Mouse (Mus musculus) G1E-ER4 (cell line): ENCODE results near the gene Ninj1. TPM values are rescaled to one million over a fixed set of nuclear protein-coding genes. Genes with fewer than 3 reads are reported as not detected.

Experiments used
- GATA1 ChIP-seq: IDR thresholded peaks from one replicate; pipeline ENCODE4 v1.8.0; 2012; ENCODE audit warnings: low read length, inconsistent platforms
- polyA plus RNA-seq: library from polyadenylated mRNA; stranded (reverse); fragments of >175 nt; gene quantifications from 2 replicates; pipeline ENCODE4 v1.2.3, GENCODE M21; 2012

Ninj1 gene
- polyA plus RNA-seq, 1 experiment = 59.0 TPM

GRCm38 (mm10) chr13:49205381-49205998 is 18.2 kb downstream of the Ninj1 start:
- TF ChIP-seq GATA1 = no peak

GRCm38 (mm10) chr13:49206341-49206740 is 19.1 kb downstream of the Ninj1 start:
- TF ChIP-seq GATA1 = no peak

DNA sequence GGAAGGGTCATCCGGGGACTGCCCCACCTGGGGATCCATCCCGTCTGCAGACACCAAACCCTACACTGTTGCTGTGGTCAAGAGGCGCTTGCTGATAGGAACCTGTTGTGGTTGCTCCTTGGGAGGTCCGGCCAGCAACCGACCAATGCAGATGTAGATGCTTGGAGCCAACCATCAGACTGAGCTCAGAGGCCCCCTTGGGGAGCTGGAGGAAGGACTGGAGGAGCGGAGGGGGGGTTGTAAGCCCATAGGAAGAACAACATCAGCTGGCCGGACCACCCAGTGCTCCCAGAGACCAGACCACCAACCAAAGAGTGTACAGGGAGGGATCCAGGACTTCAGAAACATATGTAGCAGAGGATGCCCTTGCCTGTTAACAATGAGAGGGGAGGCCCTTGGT is 22.0 kb downstream of the Ninj1 start:
- TF ChIP-seq GATA1 = no peak

DNA sequence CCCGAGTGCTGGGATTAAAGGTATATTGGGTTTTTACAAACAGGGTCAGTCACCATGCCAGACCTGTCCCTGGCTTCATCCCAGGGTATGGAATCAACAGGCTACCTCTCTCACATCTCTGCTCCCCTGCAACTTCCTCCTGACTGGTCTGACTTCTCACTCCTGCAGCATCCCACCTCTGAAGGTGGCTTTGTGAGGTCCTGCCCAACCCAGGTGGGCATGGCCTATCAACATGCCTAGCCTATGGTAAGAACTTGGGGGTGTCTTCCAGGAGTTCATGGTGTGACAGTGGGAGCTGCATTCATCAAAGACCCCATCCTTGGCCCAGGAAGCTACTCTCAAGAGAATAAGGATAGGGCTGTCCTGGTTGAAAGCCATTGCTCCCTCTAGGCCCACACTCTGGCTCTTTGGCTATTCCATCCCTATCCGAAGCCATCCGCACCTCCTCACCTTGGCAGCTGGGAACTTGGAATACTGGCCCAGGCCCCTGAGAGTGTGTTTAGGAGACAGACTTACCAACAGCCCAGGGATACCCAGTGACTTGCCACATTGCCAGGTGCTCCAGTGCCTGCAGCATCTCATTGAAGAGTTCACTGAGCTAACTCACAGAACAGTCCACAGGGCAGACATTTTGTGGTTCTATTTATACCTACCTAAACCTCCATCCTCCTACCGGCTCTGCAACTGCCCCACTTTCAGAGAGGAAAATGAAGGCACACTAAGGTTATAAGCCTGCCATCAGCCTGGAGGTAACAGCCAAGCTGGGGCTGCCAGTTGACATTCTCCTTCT is 25.6 kb downstream of the Ninj1 start:
- TF ChIP-seq GATA1 = no peak

- no peak for TF ChIP-seq GATA1
Measured at GRCm38 (mm10) chr13:49213531-49213932, 26.2 kb downstream of the Ninj1 start.

DNA sequence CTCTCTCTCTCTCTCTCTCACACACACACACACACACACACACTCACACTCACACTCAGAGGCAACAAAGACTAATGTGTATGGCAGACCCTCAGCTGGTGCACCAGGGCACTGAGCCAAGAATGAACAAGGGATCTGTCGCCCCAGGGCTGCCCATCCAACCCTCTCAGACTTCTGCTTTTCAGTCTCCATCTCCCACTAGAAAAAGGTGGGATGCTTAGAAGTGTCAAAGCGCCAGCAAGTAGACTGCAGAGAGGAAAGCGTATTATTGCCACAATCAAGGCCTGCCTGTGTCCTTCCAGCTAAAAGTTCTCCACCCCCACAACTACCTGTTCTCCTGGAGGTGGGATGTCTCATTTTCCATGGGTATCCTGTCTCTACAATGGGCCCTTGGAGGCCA is 27.2 kb downstream of the Ninj1 start:
- no peak for TF ChIP-seq GATA1

- TF ChIP-seq GATA1 = no peak
Measured at GRCm38 (mm10) chr13:49215128-49215503, 27.8 kb downstream of the Ninj1 start.

- TF ChIP-seq GATA1 = no peak
Measured at GRCm38 (mm10) chr13:49215504-49216219, 28.4 kb downstream of the Ninj1 start, which contains the start of gene Card19. Card19 (minus strand) TSS chr13:49216037.

GRCm38 (mm10) chr13:49216220-49216552 is 28.9 kb downstream of the Ninj1 start:
- no peak for TF ChIP-seq GATA1

DNA sequence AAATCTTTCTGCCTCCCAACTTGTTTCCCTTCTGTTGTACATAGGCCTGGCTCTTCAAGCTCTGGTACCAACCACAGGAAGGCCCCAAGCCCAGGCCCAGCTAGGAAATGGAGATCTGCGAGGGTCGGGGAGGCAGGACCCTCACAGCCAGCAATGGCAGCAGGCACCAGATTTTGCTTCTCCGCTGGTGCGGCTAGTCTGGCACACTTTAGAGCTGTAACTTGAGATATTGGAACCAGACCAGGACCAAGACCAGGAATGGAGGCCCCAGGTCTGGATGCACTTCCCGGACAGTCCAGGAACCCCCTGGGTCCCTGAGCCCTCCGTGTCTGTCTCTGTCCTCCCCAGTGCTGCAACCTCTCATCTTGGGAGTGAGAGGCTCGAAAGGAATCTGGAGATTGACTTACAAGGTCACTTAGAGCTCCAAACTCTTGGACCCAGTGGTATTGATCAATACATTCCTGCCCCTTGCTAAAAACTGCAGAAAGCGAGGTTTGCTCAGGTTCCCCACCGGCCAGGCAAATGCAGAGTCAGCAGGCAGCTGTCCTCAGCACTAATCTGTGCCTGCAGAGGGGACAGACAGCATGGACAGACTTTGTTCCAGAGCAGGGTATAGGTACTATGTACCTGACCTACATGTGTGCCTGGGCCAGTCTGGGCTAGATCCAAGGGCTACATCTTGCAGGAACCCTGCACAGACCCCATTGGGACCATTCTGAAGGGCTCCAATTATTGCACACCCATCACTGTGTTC is 29.7 kb downstream of the Ninj1 start:
- no peak for TF ChIP-seq GATA1

DNA sequence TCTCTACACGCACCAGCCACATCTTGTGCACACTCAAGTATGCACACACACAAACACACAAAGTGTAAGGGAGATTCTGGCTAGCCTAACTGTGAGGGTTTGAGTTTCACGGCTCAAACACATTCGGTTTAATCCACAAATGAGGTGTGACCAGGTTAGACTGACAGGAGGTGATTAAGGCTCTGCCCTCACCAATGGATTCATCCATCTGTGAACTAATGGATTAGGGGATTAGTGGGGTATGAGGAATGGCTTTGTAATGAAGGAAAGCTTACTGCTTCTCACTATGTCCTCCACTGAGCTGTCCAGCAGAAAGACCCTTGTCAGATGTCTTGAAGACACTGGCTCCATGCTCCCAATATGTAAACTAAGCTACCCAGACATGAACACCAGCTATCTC is 31.4 kb downstream of the Ninj1 start:
- TF ChIP-seq GATA1 = no peak

DNA sequence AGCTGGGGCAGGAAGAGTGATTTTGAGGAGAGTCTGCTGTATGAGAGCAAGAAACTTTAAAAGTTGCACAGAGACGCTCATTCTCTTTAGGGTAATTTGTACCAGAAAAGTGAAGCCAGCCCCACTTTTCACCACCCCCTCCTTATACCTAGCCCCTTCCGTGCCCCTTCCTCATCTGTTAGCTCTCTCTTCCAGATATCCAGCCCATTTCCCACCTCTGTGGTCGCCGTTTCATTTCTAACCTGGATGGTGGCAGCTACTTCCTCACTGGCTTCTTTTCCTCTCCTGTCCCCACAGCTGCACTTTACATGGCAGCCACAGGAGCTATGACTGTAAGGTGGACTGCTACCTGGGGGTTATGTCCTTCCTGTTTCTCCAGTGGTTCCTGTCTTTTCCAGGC is 32.1 kb downstream of the Ninj1 start:
- TF ChIP-seq GATA1 = no peak

DNA sequence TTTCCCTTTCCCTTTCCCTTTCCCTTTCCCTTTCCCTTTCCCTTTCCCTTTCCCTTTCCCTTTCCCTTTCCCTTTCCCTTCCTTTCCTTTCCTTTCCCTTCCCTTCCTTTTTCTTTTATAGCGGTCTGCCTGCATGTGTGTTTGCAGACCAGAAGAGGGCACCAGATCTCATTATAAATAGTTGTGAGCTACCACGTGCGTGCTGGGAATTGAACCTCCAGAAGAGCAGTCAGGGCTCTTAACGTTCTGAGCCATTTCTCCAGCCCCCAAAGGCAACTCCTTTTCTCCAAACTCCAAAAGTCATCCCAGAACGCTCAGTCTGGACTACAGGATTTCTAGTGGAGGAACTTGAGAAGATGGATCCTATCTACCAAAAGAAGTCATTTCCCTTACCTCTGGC is 33.6 kb downstream of the Ninj1 start:
- no peak for TF ChIP-seq GATA1

- TF ChIP-seq GATA1 = no peak
Measured at GRCm38 (mm10) chr13:49224314-49224713, 37.0 kb downstream of the Ninj1 start.

DNA sequence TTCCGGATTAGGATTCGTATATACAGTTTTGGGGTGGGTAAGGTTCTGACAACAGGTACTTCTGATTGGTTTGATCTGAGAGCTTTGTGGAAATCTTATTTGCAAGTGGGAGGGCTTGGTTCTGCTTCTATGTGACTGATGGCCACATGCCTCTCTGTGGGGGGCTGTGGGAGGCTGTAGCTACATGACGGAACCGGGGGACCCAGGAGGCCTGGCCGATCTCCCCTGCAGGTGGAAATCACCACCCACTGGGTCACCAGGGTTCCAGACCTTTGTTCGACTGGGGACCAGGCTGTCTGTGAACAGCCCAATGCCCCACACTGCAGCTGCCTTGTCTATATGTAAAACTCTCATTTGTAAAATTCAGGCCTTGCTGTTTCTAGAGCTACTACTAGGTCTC is 37.4 kb downstream of the Ninj1 start:
- no peak for TF ChIP-seq GATA1

- TF ChIP-seq GATA1 = no peak
Measured at GRCm38 (mm10) chr13:49225159-49225558, 37.9 kb downstream of the Ninj1 start.
